Mouse (Mus musculus): ENCODE data around the gene Hcn1. TPM values are rescaled to one million over a fixed set of nuclear protein-coding genes. Genes with fewer than 3 reads are reported as not detected.

Gene Hcn1
- total RNA-seq, 2 experiments from 2014 or later, result 0.89 to 2.0 TPM

GRCm38 (mm10) chr13:117851954-117852710 is 250.0 kb downstream of the Hcn1 start:
- intact Hi-C loops (cut with DNase I), result no loop called here
- DNase-seq, result no peak

- intact Hi-C loops (cut with DNase I), result no loop called here
- DNase-seq, result no peak
Measured at GRCm38 (mm10) chr13:117852711-117853051, 250.6 kb downstream of the Hcn1 start.

- no peak for DNase-seq
- intact Hi-C loops (cut with DNase I), result no loop called here
Measured at GRCm38 (mm10) chr13:117858416-117858815, 256.3 kb downstream of the Hcn1 start.

GRCm38 (mm10) chr13:117877787-117878186 is 275.7 kb downstream of the Hcn1 start:
- intact Hi-C loops (cut with DNase I), result no loop called here
- no peak for DNase-seq

GRCm38 (mm10) chr13:117880471-117881225 is 278.5 kb downstream of the Hcn1 start:
- no peak for DNase-seq
- intact Hi-C loops (cut with DNase I), result no loop called here

GRCm38 (mm10) chr13:117892076-117892475 is 290.0 kb downstream of the Hcn1 start:
- no peak for DNase-seq
- intact Hi-C loops (cut with DNase I), result no loop called here

GRCm38 (mm10) chr13:117898052-117898451 is 295.9 kb downstream of the Hcn1 start:
- intact Hi-C loops (cut with DNase I), result no loop called here
- no peak for DNase-seq

GRCm38 (mm10) chr13:117907801-117908200 is 305.7 kb downstream of the Hcn1 start:
- intact Hi-C loops (cut with DNase I), result no loop called here
- no peak for DNase-seq

- intact Hi-C loops (cut with DNase I), result no loop called here
- no peak for DNase-seq
Measured at GRCm38 (mm10) chr13:117929734-117930133, 327.6 kb downstream of the Hcn1 start.

- DNase-seq, result no peak
- intact Hi-C loops (cut with DNase I), result no loop called here
Measured at GRCm38 (mm10) chr13:117931746-117932145, 329.6 kb downstream of the Hcn1 start.

- no peak for DNase-seq
- intact Hi-C loops (cut with DNase I), result no loop called here
Measured at GRCm38 (mm10) chr13:117938761-117939160, 336.6 kb downstream of the Hcn1 start.

GRCm38 (mm10) chr13:117940536-117941280 is 338.6 kb downstream of the Hcn1 start:
- intact Hi-C loops (cut with DNase I), result no loop called here
- no peak for DNase-seq

GRCm38 (mm10) chr13:117946843-117947242 is 344.7 kb downstream of the Hcn1 start:
- intact Hi-C loops (cut with DNase I), result no loop called here
- no peak for DNase-seq

- no peak for DNase-seq
- intact Hi-C loops (cut with DNase I), result no loop called here
Measured at GRCm38 (mm10) chr13:117947704-117948376, 345.7 kb downstream of the Hcn1 start.

- no peak for DNase-seq
Measured at GRCm38 (mm10) chr13:117958496-117959421, 356.6 kb downstream of the Hcn1 start.

GRCm38 (mm10) chr13:117964620-117965019 is 362.5 kb downstream of the Hcn1 start:
- intact Hi-C loops (cut with DNase I), result no loop called here
- DNase-seq, result no peak

More at GRCm38 (mm10) chr13:117958496-117959421, 356.6 kb downstream of the Hcn1 start:
- intact Hi-C loops (cut with DNase I), result no loop called here

GRCm38 (mm10) chr13:117975382-117975781 is 373.3 kb downstream of the Hcn1 start:
- no peak for DNase-seq
- intact Hi-C loops (cut with DNase I), result no loop called here

GRCm38 (mm10) chr13:117975823-117976222 is 373.7 kb downstream of the Hcn1 start:
- intact Hi-C loops (cut with DNase I), result no loop called here
- DNase-seq, result no peak

- no peak for DNase-seq
- intact Hi-C loops (cut with DNase I), result no loop called here
Measured at GRCm38 (mm10) chr13:117984339-117984738, 382.2 kb downstream of the Hcn1 start.

Data from heart, postnatal 36 days (tissue).